Mouse (Mus musculus) gastrocnemius, postnatal 25 days (tissue): ENCODE data around the gene Jam2. TPM values are rescaled to one million over a fixed set of nuclear protein-coding genes. Genes with fewer than 3 reads are reported as not detected.

Experiments
- DNase-seq: peaks from one replicate; pipeline ENCODE4 v3.0.0; 2022
- total RNA-seq, 2 experiments: library from RNA; stranded (reverse); gene quantifications; 1 replicate in 1 of 2; 2 replicates in 1 of 2; pipeline ENCODE4 v1.2.3; 2021

Jam2 gene
- total RNA-seq, 2 experiments from 2014 or later: 13.5 to 18.1 TPM

- no peak for DNase-seq
These were observed 5.8 kb downstream of the Jam2 start for GRCm38 (mm10) chr16:84779718-84780117.

GRCm38 (mm10) chr16:84783279-84783678 is 9.4 kb downstream of the Jam2 start:
- DNase-seq: no peak

GRCm38 (mm10) chr16:84784966-84785365 is 11.0 kb downstream of the Jam2 start:
- no peak for DNase-seq

- no peak for DNase-seq
These were observed 16.8 kb downstream of the Jam2 start for GRCm38 (mm10) chr16:84790595-84791165.

- no peak for DNase-seq
These were observed 19.5 kb downstream of the Jam2 start for GRCm38 (mm10) chr16:84793401-84793800.

GRCm38 (mm10) chr16:84795337-84795736 is 21.4 kb downstream of the Jam2 start:
- DNase-seq: no peak

- DNase-seq: no peak
These were observed 22.8 kb downstream of the Jam2 start for GRCm38 (mm10) chr16:84796678-84797077.

GRCm38 (mm10) chr16:84800038-84800437 is 26.1 kb downstream of the Jam2 start:
- DNase-seq: no peak

GRCm38 (mm10) chr16:84802217-84802616 is 28.3 kb downstream of the Jam2 start:
- peak; percentile 26 for DNase-seq

GRCm38 (mm10) chr16:84804866-84805265 is 30.9 kb downstream of the Jam2 start:
- no peak for DNase-seq

- no peak for DNase-seq
These were observed 32.3 kb downstream of the Jam2 start for GRCm38 (mm10) chr16:84806175-84806574.

- DNase-seq: no peak
These were observed 34.0 kb downstream of the Jam2 start for GRCm38 (mm10) chr16:84807874-84808273.

GRCm38 (mm10) chr16:84810254-84810653 is 36.3 kb downstream of the Jam2 start:
- DNase-seq: no peak

GRCm38 (mm10) chr16:84813852-84814251 is 39.9 kb downstream of the Jam2 start:
- no peak for DNase-seq

- DNase-seq: no peak
These were observed 40.6 kb downstream of the Jam2 start for GRCm38 (mm10) chr16:84814511-84814910.

GRCm38 (mm10) chr16:84817423-84817822 is 43.5 kb downstream of the Jam2 start:
- DNase-seq: no peak

GRCm38 (mm10) chr16:84825009-84825408 is 51.1 kb downstream of the Jam2 start:
- DNase-seq: peak; percentile 52

GRCm38 (mm10) chr16:84831696-84832095 is 57.8 kb downstream of the Jam2 start:
- DNase-seq: no peak

- peak; percentile 34 for DNase-seq
These were observed 58.8 kb downstream of the Jam2 start for GRCm38 (mm10) chr16:84832736-84833135.

GRCm38 (mm10) chr16:84834344-84834743 is 60.4 kb downstream of the Jam2 start:
- no peak for DNase-seq

- peak; percentile 93 for DNase-seq
These were observed 61.0 kb downstream of the Jam2 start, which contains the start of gene Gabpa for GRCm38 (mm10) chr16:84834745-84835440. Gabpa (plus strand) TSS chr16:84834925.

GRCm38 (mm10) chr16:84835441-84835822 is 61.5 kb downstream of the Jam2 start, which contains the start of gene Atp5j:
Atp5j (minus strand) TSS chr16:84835625.
- DNase-seq: peak; percentile 88

- peak; percentile 47 for DNase-seq
These were observed 62.2 kb downstream of the Jam2 start for GRCm38 (mm10) chr16:84835823-84836743.
